Mouse (Mus musculus) brain, embryonic 14.5 days (tissue): Measurements from ENCODE around the gene Sept11.

ENCODE experiments used
- CTCF ChIP-seq: fragments of 200-500 bp; IDR thresholded peaks from 2 replicates; pipeline ENCODE4 v1.5.1; 2012; ENCODE audit warnings: inconsistent platforms, mild to moderate bottlenecking, moderate library complexity, borderline replicate concordance; ENCODE audit not compliant: insufficient read depth, insufficient read length; ENCODE audit errors: extremely low read depth
- POLR2A ChIP-seq: fragments of 200-500 bp; IDR thresholded peaks from 2 replicates; pipeline ENCODE4 v1.6.1; 2012; ENCODE audit warnings: mild to moderate bottlenecking, inconsistent platforms, borderline replicate concordance; ENCODE audit not compliant: poor library complexity, insufficient read depth, insufficient read length, severe bottlenecking; ENCODE audit errors: extremely low read depth

DNA sequence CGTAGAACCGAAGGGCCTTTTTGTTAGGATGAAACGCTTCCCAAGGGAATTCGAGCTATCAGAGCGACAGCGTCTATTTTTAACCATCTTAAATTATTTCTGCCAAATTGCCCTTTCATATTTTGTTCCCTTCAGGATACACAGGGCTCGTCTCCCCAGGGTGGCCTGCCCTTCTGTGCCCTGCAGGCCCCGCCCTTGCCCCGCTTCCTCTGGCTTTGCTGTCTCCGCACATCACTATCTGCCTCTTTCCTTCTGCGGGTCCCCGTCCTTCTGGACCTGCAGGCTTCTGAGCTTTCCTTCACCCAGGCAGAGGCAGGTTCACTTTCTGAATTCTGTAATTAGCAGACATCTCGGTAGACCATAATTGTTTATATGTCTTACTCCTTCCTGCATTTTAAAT lies 22.6 kb downstream of the Sept11 start:
- TF ChIP-seq POLR2A (no peak), CTCF (no peak)
